ENCODE assay signal across 8 mouse cellular contexts in the genomic region with DNA sequence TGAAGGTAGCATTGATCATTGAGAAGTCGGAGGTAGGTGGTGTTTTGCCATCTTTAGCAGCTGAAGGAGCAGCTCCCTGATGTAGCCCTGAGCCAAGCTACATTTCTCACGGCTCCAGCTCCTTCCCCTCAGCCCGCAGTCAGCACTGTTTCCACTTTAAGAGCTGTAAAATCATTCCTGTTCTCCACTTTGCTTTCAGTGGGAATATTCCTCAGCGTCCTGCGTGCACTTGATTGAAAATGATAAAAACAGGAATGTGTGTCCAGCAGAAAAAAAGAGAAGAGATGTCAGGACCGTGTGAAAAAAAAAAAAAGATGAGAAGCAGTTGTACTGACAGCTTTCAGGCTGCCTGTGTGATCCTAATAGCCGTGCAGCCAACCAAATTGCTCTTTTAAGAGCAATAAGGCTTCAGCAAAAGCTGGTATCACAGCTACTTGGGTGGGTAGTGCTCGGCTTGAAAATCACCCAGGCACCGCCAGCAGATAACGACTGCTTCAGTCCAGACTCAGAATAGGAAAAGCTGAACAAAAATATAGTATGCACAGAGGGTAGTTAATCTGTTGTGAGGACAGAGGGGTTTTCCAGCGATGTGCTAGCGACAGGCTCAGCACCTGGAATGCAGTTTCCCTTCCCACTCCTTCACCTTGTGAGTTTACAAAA.
DNase-seq lines count a peak whose midpoint lies in the region; ATAC-seq and TF ChIP-seq lines count a peak whose summit lies in the region.

No protein-coding gene starts in this region.

- H3K4me2 ChIP-seq in embryonic facial prominence, embryonic 15.5 days (replicated peaks): peak overlapping the region; percentile 40
- H3K4me2 ChIP-seq in hindbrain, postnatal 0 days (ENCODE audit: low read depth, low read length): peak overlapping the region; percentile 63
- H3K4me2 ChIP-seq in neural tube, embryonic 15.5 days: peak overlapping the region; percentile 57

- no peaks in the 10 kb centered on the region for H3K27me3 ChIP-seq in embryonic facial prominence, embryonic 15.5 days
- H3K27me3 ChIP-seq in hindbrain, postnatal 0 days (ENCODE audit: insufficient read depth, low read length): no peaks in the 10 kb centered on the region
- H3K27me3 ChIP-seq in neural tube, embryonic 15.5 days (replicated peaks): no peaks in the 10 kb centered on the region

- H3K4me1 ChIP-seq in embryonic facial prominence, embryonic 15.5 days: no peaks in the 10 kb centered on the region
- no peaks in the 10 kb centered on the region for H3K4me1 ChIP-seq in hindbrain, postnatal 0 days (ENCODE audit: insufficient read depth, low read length)
- peaks cover 19% of the 10 kb centered on the region for H3K4me1 ChIP-seq in neural tube, embryonic 15.5 days

- no peaks in the 10 kb centered on the region for H3K9me3 ChIP-seq in embryonic facial prominence, embryonic 15.5 days (replicated peaks)
- no peaks in the 10 kb centered on the region for H3K9me3 ChIP-seq in hindbrain, postnatal 0 days (ENCODE audit: low read length)
- H3K9me3 ChIP-seq in neural tube, embryonic 15.5 days (replicated peaks): no peaks in the 10 kb centered on the region

- no peak for ATAC-seq in embryonic facial prominence, embryonic 15.5 days (ENCODE audit: insufficient number of reproducible peaks, low FRiP score, low TSS enrichment, low read depth)
- 0 out of 2 replicates have a peak, but pooled peaks have one; percentile 40 for ATAC-seq in hindbrain, postnatal 0 days
- ATAC-seq in neural tube, embryonic 15.5 days (ENCODE audit: low FRiP score): peak; percentile 79

- no peak overlapping the region for H3K9ac ChIP-seq in embryonic facial prominence, embryonic 15.5 days
- peak overlapping the region; percentile 37 for H3K9ac ChIP-seq in hindbrain, postnatal 0 days (replicated peaks; ENCODE audit: low read length)
- H3K9ac ChIP-seq in neural tube, embryonic 15.5 days (replicated peaks): peak overlapping the region; percentile 36

- no peak overlapping the region for H3K27ac ChIP-seq in embryonic facial prominence, embryonic 15.5 days (replicated peaks)
- H3K27ac ChIP-seq in hindbrain, postnatal 0 days: no peak overlapping the region
- peak overlapping the region; percentile 61 for H3K27ac ChIP-seq in neural tube, embryonic 15.5 days (replicated peaks)

- H3K4me3 ChIP-seq in embryonic facial prominence, embryonic 15.5 days (replicated peaks): peak overlapping the region; percentile 19
- peak overlapping the region; percentile 39 for H3K4me3 ChIP-seq in hindbrain, postnatal 0 days (ENCODE audit: low read length)
- H3K4me3 ChIP-seq in neural tube, embryonic 15.5 days (replicated peaks): peak overlapping the region; percentile 42

- no peaks in the 10 kb centered on the region for H3K36me3 ChIP-seq in embryonic facial prominence, embryonic 15.5 days
- no peaks in the 10 kb centered on the region for H3K36me3 ChIP-seq in hindbrain, postnatal 0 days (ENCODE audit: insufficient read depth, low read length)
- H3K36me3 ChIP-seq in neural tube, embryonic 15.5 days: no peaks in the 10 kb centered on the region

- TF ChIP-seq CTCF in hindbrain, postnatal 0 days (IDR thresholded peaks at IDR 0.05; ENCODE audit: low read depth): no peak

- DNase-seq in layer of hippocampus, postnatal 25 days (ENCODE audit: extremely low spot score in 1 of 2, low spot score in 1 of 2): peak; percentile 8 to 21
- no peak for DNase-seq in layer of hippocampus, adult 9-10 months (ENCODE audit: low spot score)
- peak; percentile 47 for DNase-seq in hindbrain, postnatal 0 days (ENCODE audit: low spot score)
- DNase-seq in gastrocnemius, adult 8-10 months (ENCODE audit: low spot score in 2 of 2): no peak
- DNase-seq in MN1 (ENCODE audit: low spot score): no peak
- no peak for DNase-seq in adrenal gland, postnatal 36 days

- 11% methylated on average over 12 of the region's 12 CpGs for WGBS in embryonic facial prominence, embryonic 15.5 days
- WGBS in hindbrain, postnatal 0 days: 9% methylated on average over 12 of the region's 12 CpGs
- WGBS in neural tube, embryonic 15.5 days: 3% methylated on average over 12 of the region's 12 CpGs

Comparison
In these comparisons a context has a peak if more than half of its experiments do, and no peak if none do; other contexts are left out.
1. DNase-seq: peak in layer of hippocampus, postnatal 25 days (2 of 2) and hindbrain, postnatal 0 days (single experiment); none in layer of hippocampus, adult 9-10 months (single experiment), gastrocnemius, adult 8-10 months (0 of 2), MN1 (single experiment) and adrenal gland, postnatal 36 days (0 of 2).
2. Peak in every context shown above with its lines, with median percentiles within 50 percentile points of each other: H3K4me2 ChIP-seq and H3K4me3 ChIP-seq.